Mouse (Mus musculus) hindbrain, postnatal 0 days (tissue): ENCODE measurements around the gene Slco1b2. TPM values are rescaled to one million over a fixed set of nuclear protein-coding genes. Genes with fewer than 3 reads are reported as not detected.

Experiments used
- ATAC-seq: fragments of 200-750 bp; cut with Nextera tagmentation; 2 replicates; pipeline ENCODE4 v1.8.0; 2017; ENCODE audit warnings: mild to moderate bottlenecking, moderate TSS enrichment, moderate library complexity
- DNase-seq: peaks from one replicate; pipeline ENCODE4 v3.0.0-alpha.2; 2015; ENCODE audit warnings: low spot score
- H3K27ac ChIP-seq: fragments of 300-500 bp; sonication (generic); 2 replicates; pipeline ENCODE4 v1.5.1; 2014; ENCODE audit warnings: mild to moderate bottlenecking
- H3K27me3 ChIP-seq: fragments of 300-500 bp; sonication (generic); 2 replicates; pipeline ENCODE4 v1.6.1; 2014; ENCODE audit warnings: low read length, mixed read lengths; ENCODE audit not compliant: insufficient read depth
- H3K36me3 ChIP-seq: fragments of 300-500 bp; sonication (generic); 2 replicates; pipeline ENCODE4 v1.6.1; 2014; ENCODE audit warnings: low read length, mixed read lengths; ENCODE audit not compliant: insufficient read depth
- H3K4me1 ChIP-seq: fragments of 300-500 bp; sonication (generic); 2 replicates; pipeline ENCODE4 v1.6.1; 2014; ENCODE audit warnings: antibody characterized with exemption, low read length, mixed read lengths; ENCODE audit not compliant: insufficient read depth
- H3K4me2 ChIP-seq: fragments of 300-500 bp; sonication (generic); 2 replicates; pipeline ENCODE4 v1.6.1; 2014; ENCODE audit warnings: low read depth, mild to moderate bottlenecking, low read length, moderate library complexity, mixed read lengths
- H3K4me3 ChIP-seq: fragments of 300-500 bp; sonication (generic); 2 replicates; pipeline ENCODE4 v1.5.1; 2014; ENCODE audit warnings: low read length
- H3K9ac ChIP-seq: fragments of 300-500 bp; sonication (generic); replicated peaks from 2 replicates; pipeline ENCODE4 v1.6.1; 2014; ENCODE audit warnings: mild to moderate bottlenecking, low read length, moderate library complexity, mixed read lengths
- H3K9me3 ChIP-seq: fragments of 300-500 bp; sonication (generic); 2 replicates; pipeline ENCODE4 v1.6.1; 2016; ENCODE audit warnings: low read length, mixed read lengths
- CTCF ChIP-seq: IDR thresholded peaks from 2 replicates; pipeline ENCODE4 v1.5.1; 2016; ENCODE audit warnings: antibody characterized with exemption, control low read depth, low read depth
- WGBS: fragments of 180-500 bp; shearing (Covaris S2); extraction: QIAGEN DNeasy Blood & Tissue Kit; methylation state at CpG from one replicate; pipeline ENCODE4 v1.1.7; 2014; 5-methylcytosine and 5-hydroxymethylcytosine counted together
- polyA plus RNA-seq: library from polyadenylated mRNA; unstranded; fragments of >200 nt; fragmentation: Nextera tagmentation; extraction: Ambion mirVana; gene quantifications from 2 replicates; pipeline ENCODE4 v1.2.1, GENCODE M21; 2015
- total RNA-seq: library from RNA; depleted of rRNA; stranded (reverse); fragments of >200 nt; gene quantifications from 2 replicates; pipeline ENCODE4 v1.2.3, GENCODE M21; 2014

Slco1b2 gene
- total and polyA plus RNA-seq, 2 experiments from 2014 or later: not detected

DNA sequence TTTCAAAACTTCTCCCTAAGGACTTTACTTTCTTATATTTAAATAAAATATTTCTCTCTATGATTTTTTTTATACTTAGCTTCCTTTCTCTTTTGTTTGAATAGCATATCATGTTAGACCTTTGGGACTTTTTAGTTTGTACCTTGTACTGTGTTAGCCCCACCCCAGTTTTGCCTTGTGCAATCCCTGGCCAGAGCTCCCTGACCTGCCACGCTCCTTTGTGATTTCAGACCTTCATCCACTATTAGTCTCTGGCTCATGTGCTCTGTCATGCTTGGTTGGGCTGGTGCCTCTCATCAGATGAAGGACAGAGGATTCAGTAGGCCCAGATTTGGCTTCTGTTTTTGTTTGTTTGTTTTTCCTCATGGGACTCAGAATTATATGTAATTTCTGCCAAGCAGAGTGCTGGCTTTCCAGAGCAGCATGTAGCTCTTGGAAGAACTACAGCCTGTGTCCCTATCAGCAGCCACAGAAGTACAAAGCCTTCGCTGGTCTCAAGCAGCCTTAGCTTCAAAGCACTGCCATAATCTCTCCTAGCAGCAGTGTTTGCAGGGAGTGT lies 18.5 kb upstream of the Slco1b2 start:
- no peak overlapping the region for H3K27ac ChIP-seq
- no peak overlapping the region for H3K4me3 ChIP-seq
- H3K9me3 ChIP-seq: no peaks in the 10 kb centered on the region
- WGBS: 76% methylated on average over 2 of the region's 2 CpGs
- TF ChIP-seq CTCF: no peak
- H3K4me1 ChIP-seq: no peaks in the 10 kb centered on the region
- no peaks in the 10 kb centered on the region for H3K36me3 ChIP-seq
- no peak overlapping the region for H3K4me2 ChIP-seq
- H3K9ac ChIP-seq: no peak overlapping the region
- no peak for DNase-seq
- no peaks in the 10 kb centered on the region for H3K27me3 ChIP-seq
- ATAC-seq: no peak

DNA sequence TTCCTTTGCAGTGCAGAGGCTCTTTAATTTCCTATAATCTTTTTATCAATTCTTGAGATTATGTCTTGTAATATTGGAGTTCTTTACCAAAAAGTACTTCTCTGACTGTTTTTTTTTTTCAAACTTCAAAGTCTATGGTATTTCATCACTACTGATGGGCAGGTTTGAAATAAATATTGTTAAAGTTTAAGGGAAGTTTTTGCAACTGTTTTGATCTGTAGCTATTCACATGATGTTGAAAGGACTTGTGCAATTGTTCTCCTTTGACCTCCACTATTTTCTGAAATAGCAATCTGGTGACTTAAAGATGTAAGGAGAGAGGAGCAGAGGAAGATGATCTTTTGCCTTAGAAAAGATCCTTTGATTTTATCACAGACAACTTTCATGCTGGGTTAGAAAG lies 15.3 kb upstream of the Slco1b2 start:
- H3K9me3 ChIP-seq: no peaks in the 10 kb centered on the region
- H3K4me1 ChIP-seq: no peaks in the 10 kb centered on the region
- no peak for TF ChIP-seq CTCF
- no peak overlapping the region for H3K27ac ChIP-seq
- DNase-seq (no peak), ATAC-seq (no peak)
- no peak overlapping the region for H3K4me3 ChIP-seq
- H3K9ac ChIP-seq: no peak overlapping the region
- H3K27me3 ChIP-seq: no peaks in the 10 kb centered on the region
- H3K4me2 ChIP-seq: no peak overlapping the region
- no peaks in the 10 kb centered on the region for H3K36me3 ChIP-seq

DNA sequence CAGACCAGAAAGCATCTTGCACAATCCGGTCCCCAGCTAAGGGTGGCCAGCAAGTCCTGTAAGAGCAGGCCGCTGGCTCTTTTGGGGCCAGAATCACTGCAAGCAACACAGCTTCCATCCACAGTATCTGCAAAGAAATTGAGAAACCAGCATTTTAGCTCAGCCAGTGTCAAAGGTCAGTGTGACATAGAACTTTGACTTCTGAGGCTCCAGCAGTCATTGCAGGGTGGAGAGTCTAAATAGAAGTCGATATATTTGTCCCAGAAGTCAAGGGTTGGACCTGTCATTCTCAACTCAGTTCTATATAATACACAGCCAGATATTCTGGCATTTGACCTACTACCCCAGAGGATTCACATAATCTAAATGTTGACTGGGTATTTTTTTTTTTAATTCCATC lies 14.0 kb upstream of the Slco1b2 start:
- ATAC-seq (no peak), DNase-seq (no peak)
- Histone ChIP-seq H3K9ac (no peak overlapping the region), H3K4me2 (no peak overlapping the region), H3K36me3 (no peaks in the 10 kb centered on the region), H3K4me1 (no peaks in the 10 kb centered on the region), H3K4me3 (no peak overlapping the region), H3K27me3 (no peaks in the 10 kb centered on the region), H3K27ac (no peak overlapping the region), H3K9me3 (no peaks in the 10 kb centered on the region)
- TF ChIP-seq CTCF: no peak
- WGBS: 96% methylated on average over 3 of the region's 3 CpGs

DNA sequence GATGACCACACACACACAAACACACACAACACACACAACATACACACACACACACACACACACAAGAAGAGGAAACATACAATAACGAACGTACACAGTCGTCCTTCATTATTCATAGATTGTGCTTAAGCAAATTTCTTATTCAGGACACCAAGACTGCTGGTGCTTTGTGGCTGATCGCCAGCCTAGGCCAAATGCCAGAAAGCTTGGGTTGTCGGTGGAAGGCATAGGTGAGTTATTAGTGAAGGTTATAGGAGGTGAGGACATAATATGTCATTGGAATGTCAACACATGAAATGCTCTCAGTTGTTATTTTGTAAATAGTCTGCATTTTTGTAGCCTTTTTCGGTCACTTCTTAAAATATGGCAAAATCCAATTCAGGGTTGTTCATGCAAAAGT lies 3.6 kb downstream of the Slco1b2 start:
- TF ChIP-seq CTCF: no peak
- DNase-seq (peak; percentile 11), ATAC-seq (no peak)
- Histone ChIP-seq H3K27ac (no peak overlapping the region), H3K9ac (no peak overlapping the region), H3K4me1 (no peaks in the 10 kb centered on the region), H3K4me2 (no peak overlapping the region), H3K4me3 (no peak overlapping the region), H3K36me3 (no peaks in the 10 kb centered on the region), H3K27me3 (no peaks in the 10 kb centered on the region), H3K9me3 (no peaks in the 10 kb centered on the region)
- 67% methylated on average over 6 of the region's 6 CpGs for WGBS

DNA sequence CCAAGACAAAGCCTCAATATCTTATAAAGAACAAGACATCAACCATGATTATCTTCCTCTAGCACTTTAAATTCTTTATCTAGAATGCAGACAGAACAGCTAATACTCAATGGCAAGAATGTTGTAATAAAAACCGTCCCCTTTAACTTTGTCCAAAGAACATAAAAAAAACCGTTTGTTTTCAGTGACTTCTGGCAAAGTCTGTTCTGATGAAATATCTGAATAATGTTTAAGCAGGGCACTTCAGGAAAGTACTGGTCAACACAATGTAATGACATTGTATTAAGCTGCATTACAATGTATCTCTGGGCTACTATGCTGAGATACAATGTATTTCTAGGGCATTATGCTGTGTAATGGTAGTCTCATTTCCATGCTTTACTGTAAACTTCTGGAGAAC lies 5.9 kb downstream of the Slco1b2 start:
- Histone ChIP-seq H3K4me2 (no peak overlapping the region), H3K4me3 (no peak overlapping the region), H3K27me3 (no peaks in the 10 kb centered on the region), H3K4me1 (no peaks in the 10 kb centered on the region), H3K9ac (no peak overlapping the region), H3K9me3 (no peaks in the 10 kb centered on the region), H3K27ac (no peak overlapping the region), H3K36me3 (no peaks in the 10 kb centered on the region)
- no peak for ATAC-seq
- DNase-seq: no peak
- WGBS: 70% methylated on average over 2 of the region's 2 CpGs
- no peak for TF ChIP-seq CTCF

DNA sequence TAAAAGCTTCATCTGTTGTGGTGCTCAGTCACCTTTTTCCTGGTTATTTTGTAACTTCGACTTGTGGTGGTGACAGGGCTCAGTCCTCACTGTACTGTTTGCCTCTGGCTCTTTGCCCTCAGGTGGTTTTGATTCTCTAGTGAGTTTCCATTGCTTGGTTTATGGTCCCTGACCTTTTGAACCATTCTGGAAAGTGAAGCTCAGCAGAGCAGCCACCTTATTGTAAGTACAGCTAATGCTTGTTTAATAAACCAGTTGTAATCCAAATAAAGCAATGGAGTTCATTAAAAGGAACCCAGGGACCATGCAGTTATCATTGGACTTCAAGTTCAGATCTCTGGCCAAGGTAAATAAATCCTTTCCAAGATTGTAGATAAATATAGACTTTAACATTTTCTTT lies 11.3 kb downstream of the Slco1b2 start:
- no peak overlapping the region for H3K9ac ChIP-seq
- no peaks in the 10 kb centered on the region for H3K27me3 ChIP-seq
- DNase-seq (no peak), ATAC-seq (no peak)
- H3K27ac ChIP-seq: no peak overlapping the region
- no peaks in the 10 kb centered on the region for H3K4me1 ChIP-seq
- no peaks in the 10 kb centered on the region for H3K9me3 ChIP-seq
- no peak overlapping the region for H3K4me3 ChIP-seq
- H3K36me3 ChIP-seq: no peaks in the 10 kb centered on the region
- H3K4me2 ChIP-seq: no peak overlapping the region
- WGBS: 77% methylated on average over 1 of the region's 1 CpGs
- TF ChIP-seq CTCF: no peak

DNA sequence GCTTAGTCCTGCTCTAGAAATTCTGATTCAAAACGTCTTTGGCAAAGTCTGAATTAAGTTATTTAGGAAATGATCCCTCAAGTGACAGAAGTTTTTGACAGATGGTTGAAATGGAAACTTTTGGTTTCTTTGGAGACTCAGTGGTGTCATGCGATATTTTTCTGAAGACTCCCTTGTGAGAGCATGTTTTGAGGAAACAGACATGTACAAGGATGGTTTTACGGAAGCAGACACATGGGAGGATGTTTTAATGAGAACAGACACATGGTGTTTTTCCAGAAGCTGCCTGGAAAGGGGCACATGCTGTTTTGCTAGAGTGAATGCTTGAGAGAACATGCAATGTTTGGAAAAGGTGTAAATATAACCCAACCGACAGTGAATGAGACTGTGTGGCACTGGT lies 57.7 kb downstream of the Slco1b2 start:
- WGBS: 73% methylated on average over 4 of the region's 4 CpGs
- Histone ChIP-seq H3K4me1 (no peaks in the 10 kb centered on the region), H3K4me3 (no peak overlapping the region), H3K4me2 (no peak overlapping the region), H3K9ac (no peak overlapping the region), H3K9me3 (no peaks in the 10 kb centered on the region), H3K27me3 (no peaks in the 10 kb centered on the region), H3K36me3 (no peaks in the 10 kb centered on the region), H3K27ac (no peak overlapping the region)
- DNase-seq: no peak
- no peak for ATAC-seq
- TF ChIP-seq CTCF: no peak
